Mouse (Mus musculus): Measurements from ENCODE around the gene Ywhaq. TPM values are rescaled to one million over a fixed set of nuclear protein-coding genes. Genes with fewer than 3 reads are reported as not detected.
A peak's percentile ranks its signal among the peaks of the same experiment; 100 is the strongest.

Gene Ywhaq
- polyA plus RNA-seq, 2 experiments = 74.0 to 202 TPM

- Histone ChIP-seq H3K9me3 (ENCODE audit: control insufficient read depth, low read length) (no peaks in the 10 kb centered on the region), H3K27me3 (ENCODE audit: control insufficient read depth, insufficient read depth, low read length) (no peaks in the 10 kb centered on the region), H3K4me1 (replicated peaks; ENCODE audit: control insufficient read depth in 2 of 2, insufficient read depth in 2 of 2, low read length in 1 of 2) (peaks cover 13 to 25% of the 10 kb centered on the region in 2 experiments), H3K36me3 (replicated peaks; ENCODE audit: control insufficient read depth, insufficient read depth, low read depth) (peaks cover 33% of the 10 kb centered on the region), H3K4me2 (ENCODE audit: low read depth) (peak overlapping the region; percentile 89), H3K9ac (replicated peaks) (peak overlapping the region; percentile 84), H3K27ac (no peak overlapping the region; the same call in 1 of the 2 replicates), H3K4me3 (ENCODE audit: insufficient read depth in 1 of 2, low read depth in 2 of 2, low read length in 2 of 2) (peak overlapping the region; percentile 67 to 78)
- DNase-seq (ENCODE audit: low read depth in 3 of 3, low spot score in 3 of 3) (no peak), ATAC-seq (ENCODE audit: insufficient read depth) (no peak)
- TF ChIP-seq EP300 (IDR thresholded peaks at IDR 0.05; ENCODE audit: low read depth) (no peak), CTCF (IDR thresholded peaks at IDR 0.05; ENCODE audit: low read depth) (no peak)
- WGBS (ENCODE audit: insufficient replicate concordance) = under 1% methylated on average over 13 of the region's 15 CpGs
These were observed 931 bp downstream of the Ywhaq start for GRCm38 (mm10) chr12:21416506-21416905.

DNA sequence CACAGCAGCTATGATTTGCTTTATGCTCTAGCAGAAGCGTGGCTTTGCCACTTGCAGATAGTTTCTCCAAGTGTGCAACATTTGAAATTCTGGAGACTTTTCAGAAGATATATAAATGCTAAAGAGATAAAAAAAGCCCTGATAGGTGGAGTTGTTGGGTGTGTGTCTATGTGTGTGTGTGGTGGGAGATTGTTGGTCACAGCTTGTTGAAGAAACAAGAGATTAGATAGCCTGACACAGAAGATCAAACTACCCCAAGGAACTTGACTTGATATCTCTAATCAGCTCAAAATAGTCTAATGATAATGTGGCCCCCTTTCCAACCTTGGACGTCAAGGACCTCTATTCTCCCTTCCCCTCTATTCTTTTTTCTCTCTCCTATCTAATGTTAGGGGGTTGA is 6.8 kb downstream of the Ywhaq start:
- Histone ChIP-seq H3K9ac (replicated peaks) (no peak overlapping the region; the same call in 1 of the 2 replicates), H3K27me3 (ENCODE audit: control insufficient read depth, insufficient read depth, low read length) (no peaks in the 10 kb centered on the region), H3K4me1 (replicated peaks; ENCODE audit: control insufficient read depth in 2 of 2, insufficient read depth in 2 of 2, low read length in 1 of 2) (peaks cover 6 to 24% of the 10 kb centered on the region in 2 experiments), H3K36me3 (replicated peaks; ENCODE audit: control insufficient read depth, insufficient read depth, low read depth) (peaks cover 44% of the 10 kb centered on the region), H3K9me3 (ENCODE audit: control insufficient read depth, low read length) (no peaks in the 10 kb centered on the region), H3K27ac (peak overlapping the region; percentile 10; the same call in 1 of the 2 replicates), H3K4me2 (ENCODE audit: low read depth) (no peak overlapping the region; the same call in 1 of the 2 replicates), H3K4me3 (ENCODE audit: insufficient read depth in 1 of 2, low read depth in 2 of 2, low read length in 2 of 2) (no peak overlapping the region)
- DNase-seq (ENCODE audit: low read depth in 3 of 3, low spot score in 3 of 3) (no peak), ATAC-seq (ENCODE audit: insufficient read depth) (peak; percentile 64; the same call in 1 of the 2 replicates)
- TF ChIP-seq EP300 (IDR thresholded peaks at IDR 0.05; ENCODE audit: low read depth) (no peak; the same call in 1 of the 2 replicates), CTCF (IDR thresholded peaks at IDR 0.05; ENCODE audit: low read depth) (no peak)
- WGBS (ENCODE audit: insufficient replicate concordance) = 35% methylated on average over 2 of the region's 2 CpGs

DNA sequence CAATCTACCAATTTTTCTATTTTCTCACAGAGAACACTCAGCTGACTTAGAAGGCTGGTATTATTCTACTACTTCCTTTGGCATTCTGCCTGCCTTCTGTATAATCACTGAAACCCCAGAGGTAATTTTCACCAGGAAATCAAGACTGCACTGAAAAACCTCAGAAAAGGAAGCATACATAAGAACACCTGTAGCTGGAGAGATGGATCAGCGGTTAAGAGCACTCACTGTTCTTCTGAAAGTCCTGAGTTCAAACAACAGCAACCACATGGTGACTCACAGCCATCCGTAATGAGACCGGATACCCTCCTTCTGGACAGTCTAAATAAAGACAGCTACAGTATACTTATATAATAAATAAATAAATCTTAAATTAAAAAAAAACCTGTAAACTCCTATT is 7.8 kb downstream of the Ywhaq start:
- WGBS (ENCODE audit: insufficient replicate concordance) = 89% methylated on average over 3 of the region's 3 CpGs
- H3K27ac ChIP-seq = no peak overlapping the region
- TF ChIP-seq EP300 (IDR thresholded peaks at IDR 0.05; ENCODE audit: low read depth) = no peak
- no peak for TF ChIP-seq CTCF (IDR thresholded peaks at IDR 0.05; ENCODE audit: low read depth)
- no peaks in the 10 kb centered on the region for H3K27me3 ChIP-seq (ENCODE audit: control insufficient read depth, insufficient read depth, low read length)
- no peak overlapping the region for H3K4me3 ChIP-seq (ENCODE audit: insufficient read depth in 1 of 2, low read depth in 2 of 2, low read length in 2 of 2)
- ATAC-seq (ENCODE audit: insufficient read depth) (no peak), DNase-seq (ENCODE audit: low read depth in 3 of 3, low spot score in 3 of 3) (no peak)
- H3K9ac ChIP-seq (replicated peaks) = no peak overlapping the region
- H3K4me1 ChIP-seq (replicated peaks; ENCODE audit: control insufficient read depth in 2 of 2, insufficient read depth in 2 of 2, low read length in 1 of 2) = peaks cover 4 to 15% of the 10 kb centered on the region in 2 experiments; a peak in 3 of 4 replicates
- H3K36me3 ChIP-seq (replicated peaks; ENCODE audit: control insufficient read depth, insufficient read depth, low read depth) = peaks cover 41% of the 10 kb centered on the region
- H3K9me3 ChIP-seq (ENCODE audit: control insufficient read depth, low read length) = no peaks in the 10 kb centered on the region
- H3K4me2 ChIP-seq (ENCODE audit: low read depth) = no peak overlapping the region

DNA sequence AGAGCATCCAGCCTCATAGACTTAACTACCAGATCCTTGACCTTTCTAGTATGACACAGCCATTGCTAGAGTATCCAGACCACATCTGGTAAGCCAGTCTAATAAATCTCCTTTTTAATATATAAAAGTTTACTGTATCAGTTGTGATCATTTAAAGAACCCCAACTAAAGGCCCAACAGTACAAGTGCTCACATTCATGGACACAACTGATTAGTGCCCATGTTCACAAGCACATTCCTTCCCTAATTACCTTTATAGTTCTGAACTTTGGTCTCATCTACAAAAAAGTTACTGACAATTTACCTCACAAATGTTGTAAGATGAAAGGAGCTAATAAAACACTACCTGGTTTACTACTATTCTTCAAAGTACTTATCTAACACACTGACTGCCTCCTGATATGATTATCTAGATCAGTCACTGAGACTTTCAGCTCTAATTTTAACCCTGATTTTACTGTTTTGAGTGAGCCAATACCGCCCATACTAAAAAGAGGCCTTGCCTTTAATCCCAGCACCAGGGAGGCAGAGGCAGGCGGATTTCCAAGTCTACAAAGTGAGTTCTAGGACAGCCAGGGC is 8.6 kb downstream of the Ywhaq start:
- peaks cover 2 to 11% of the 10 kb centered on the region in 2 experiments; a peak in 3 of 4 replicates for H3K4me1 ChIP-seq (replicated peaks; ENCODE audit: control insufficient read depth in 2 of 2, insufficient read depth in 2 of 2, low read length in 1 of 2)
- WGBS (ENCODE audit: insufficient replicate concordance) = 82% methylated on average over 2 of the region's 2 CpGs
- H3K36me3 ChIP-seq (replicated peaks; ENCODE audit: control insufficient read depth, insufficient read depth, low read depth) = peaks cover 33% of the 10 kb centered on the region
- H3K9me3 ChIP-seq (ENCODE audit: control insufficient read depth, low read length) = no peaks in the 10 kb centered on the region
- no peaks in the 10 kb centered on the region for H3K27me3 ChIP-seq (ENCODE audit: control insufficient read depth, insufficient read depth, low read length)
- H3K27ac ChIP-seq = no peak overlapping the region
- no peak overlapping the region for H3K4me3 ChIP-seq (ENCODE audit: insufficient read depth in 1 of 2, low read depth in 2 of 2, low read length in 2 of 2)
- ATAC-seq (ENCODE audit: insufficient read depth) (no peak), DNase-seq (ENCODE audit: low read depth in 3 of 3, low spot score in 3 of 3) (no peak)
- H3K9ac ChIP-seq (replicated peaks) = no peak overlapping the region
- no peak overlapping the region for H3K4me2 ChIP-seq (ENCODE audit: low read depth)
- TF ChIP-seq CTCF (IDR thresholded peaks at IDR 0.05; ENCODE audit: low read depth) (no peak), EP300 (IDR thresholded peaks at IDR 0.05; ENCODE audit: low read depth) (no peak)

DNA sequence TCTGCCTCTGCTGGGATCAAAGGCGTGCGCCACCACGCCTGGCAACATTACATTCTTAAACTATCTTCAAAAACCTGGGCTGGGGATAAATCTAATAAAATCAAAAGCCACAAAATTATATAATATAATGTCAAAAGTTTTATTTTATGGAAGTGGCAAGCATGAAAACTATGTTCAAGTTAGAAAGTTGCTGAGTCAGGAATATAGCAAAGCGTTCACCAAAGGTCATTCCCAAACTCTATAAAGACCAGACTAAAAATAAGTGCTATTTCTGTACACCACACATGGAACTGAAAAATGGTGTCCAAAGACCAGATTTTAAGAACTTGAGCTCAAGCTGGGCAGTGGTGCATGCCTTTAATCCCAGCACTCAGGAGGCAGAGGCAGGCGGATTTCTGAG is 14.7 kb downstream of the Ywhaq start:
- Histone ChIP-seq H3K9me3 (ENCODE audit: control insufficient read depth, low read length) (no peaks in the 10 kb centered on the region), H3K27me3 (ENCODE audit: control insufficient read depth, insufficient read depth, low read length) (no peaks in the 10 kb centered on the region), H3K9ac (replicated peaks) (no peak overlapping the region), H3K4me3 (ENCODE audit: insufficient read depth in 1 of 2, low read depth in 2 of 2, low read length in 2 of 2) (no peak overlapping the region), H3K4me1 (replicated peaks; ENCODE audit: control insufficient read depth in 2 of 2, insufficient read depth in 2 of 2, low read length in 1 of 2) (no peaks in the 10 kb centered on the region), H3K36me3 (replicated peaks; ENCODE audit: control insufficient read depth, insufficient read depth, low read depth) (peaks cover 16% of the 10 kb centered on the region), H3K27ac (no peak overlapping the region), H3K4me2 (ENCODE audit: low read depth) (no peak overlapping the region)
- DNase-seq (ENCODE audit: low read depth in 3 of 3, low spot score in 3 of 3) (no peak), ATAC-seq (ENCODE audit: insufficient read depth) (no peak)
- 89% methylated on average over 5 of the region's 5 CpGs for WGBS (ENCODE audit: insufficient replicate concordance)
- TF ChIP-seq CTCF (IDR thresholded peaks at IDR 0.05; ENCODE audit: low read depth) (no peak), EP300 (IDR thresholded peaks at IDR 0.05; ENCODE audit: low read depth) (no peak)

Data from liver, embryonic 14.5 days (tissue).